Mouse (Mus musculus): ENCODE data around the gene Lbhd2. TPM values are rescaled to one million over a fixed set of nuclear protein-coding genes. Genes with fewer than 3 reads are reported as not detected.

Gene Lbhd2
- total and polyA plus RNA-seq, 3 experiments: not detected

GRCm38 (mm10) chr12:111377376-111377973, 29.1 kb upstream of the Lbhd2 start, which contains the start of gene Cdc42bpb:
Cdc42bpb (minus strand) TSS chr12:111377718.
- H3K79me2 ChIP-seq (replicated peaks; ENCODE audit: control insufficient read depth, insufficient read depth, low read length): no peaks in the 10 kb centered on the region; the same call in none of the 2 replicates
- WGBS: under 1% methylated on average over 86 of the region's 94 CpGs
- intact Hi-C loops (cut with DNase I): loop anchor here (2.0 kb wide), 1 partner anchor 45 kb away; no protein-coding TSS in a partner anchor

GRCm38 (mm10) chr12:111377986-111378490, 28.6 kb upstream of the Lbhd2 start:
- no peak for DNase-seq
- peak overlapping the region; percentile 74 for H3K9ac ChIP-seq (ENCODE audit: low read depth, low read length)
- intact Hi-C loops (cut with DNase I): loop anchor here (2.0 kb wide), 1 partner anchor 45 kb away; no protein-coding TSS in a partner anchor
- H3K4me1 ChIP-seq (ENCODE audit: control insufficient read depth, insufficient read depth, low read length): peaks cover 11% of the 10 kb centered on the region
- no peak for TF ChIP-seq CTCF (IDR thresholded peaks at IDR 0.05)
- TF ChIP-seq EP300 (IDR thresholded peaks at IDR 0.05; ENCODE audit: insufficient read depth, low read depth, low read length): no peak
- TF ChIP-seq POLR2A (IDR thresholded peaks at IDR 0.05; ENCODE audit: insufficient read depth, low read depth, low read length): no peak
- no peaks in the 10 kb centered on the region; the same call in none of the 2 replicates for H3K79me2 ChIP-seq (replicated peaks; ENCODE audit: control insufficient read depth, insufficient read depth, low read length)
- no peaks in the 10 kb centered on the region for H3K27me3 ChIP-seq (ENCODE audit: control insufficient read depth, insufficient read depth, low read length)
- H3K4me3 ChIP-seq: peak overlapping the region; percentile 88
- no peaks in the 10 kb centered on the region; the same call in 1 of the 2 replicates for H3K36me3 ChIP-seq (ENCODE audit: control insufficient read depth, insufficient read depth, low read length)
- WGBS: under 1% methylated on average over 32 of the region's 32 CpGs
- peak overlapping the region; percentile 99 for H3K27ac ChIP-seq

More at GRCm38 (mm10) chr12:111377376-111377973, 29.1 kb upstream of the Lbhd2 start, which contains the start of gene Cdc42bpb:
- DNase-seq: peak; percentile 98
- peak within 1 kb of the TSS; percentile 99 for H3K27ac ChIP-seq
- H3K27me3 ChIP-seq (ENCODE audit: control insufficient read depth, insufficient read depth, low read length): no peaks in the 10 kb centered on the region
- H3K9ac ChIP-seq (ENCODE audit: low read depth, low read length): peak within 1 kb of the TSS; percentile 93
- TF ChIP-seq EP300 (IDR thresholded peaks at IDR 0.05; ENCODE audit: insufficient read depth, low read depth, low read length) (peak; percentile 78), CTCF (IDR thresholded peaks at IDR 0.05) (no peak), POLR2A (IDR thresholded peaks at IDR 0.05; ENCODE audit: insufficient read depth, low read depth, low read length) (peak; percentile 96)
- H3K4me1 ChIP-seq (ENCODE audit: control insufficient read depth, insufficient read depth, low read length): peaks cover 12% of the 10 kb centered on the region
- H3K36me3 ChIP-seq (ENCODE audit: control insufficient read depth, insufficient read depth, low read length): no peaks in the 10 kb centered on the region; the same call in 1 of the 2 replicates
- H3K4me3 ChIP-seq: peak within 1 kb of the TSS; percentile 88

- Histone ChIP-seq H3K4me3 (peak overlapping the region; percentile 88; the same call in 1 of the 2 replicates), H3K4me1 (ENCODE audit: control insufficient read depth, insufficient read depth, low read length) (peaks cover 8% of the 10 kb centered on the region), H3K9ac (ENCODE audit: low read depth, low read length) (no peak overlapping the region), H3K36me3 (ENCODE audit: control insufficient read depth, insufficient read depth, low read length) (no peaks in the 10 kb centered on the region; the same call in 1 of the 2 replicates), H3K79me2 (replicated peaks; ENCODE audit: control insufficient read depth, insufficient read depth, low read length) (no peaks in the 10 kb centered on the region; the same call in 1 of the 2 replicates), H3K27me3 (ENCODE audit: control insufficient read depth, insufficient read depth, low read length) (no peaks in the 10 kb centered on the region), H3K27ac (no peak overlapping the region; the same call in 1 of the 2 replicates)
- intact Hi-C loops (cut with DNase I): no loop called here
- 75% methylated on average over 12 of the region's 12 CpGs for WGBS
- no peak for DNase-seq
- no peak for TF ChIP-seq EP300 (IDR thresholded peaks at IDR 0.05; ENCODE audit: insufficient read depth, low read depth, low read length)
- TF ChIP-seq CTCF (IDR thresholded peaks at IDR 0.05): no peak
- no peak for TF ChIP-seq POLR2A (IDR thresholded peaks at IDR 0.05; ENCODE audit: insufficient read depth, low read depth, low read length)
These were observed 27.8 kb upstream of the Lbhd2 start for GRCm38 (mm10) chr12:111378812-111379211.

GRCm38 (mm10) chr12:111385883-111386641, 20.5 kb upstream of the Lbhd2 start:
- Histone ChIP-seq H3K9ac (ENCODE audit: low read depth, low read length) (no peak overlapping the region), H3K27me3 (ENCODE audit: control insufficient read depth, insufficient read depth, low read length) (no peaks in the 10 kb centered on the region), H3K36me3 (ENCODE audit: control insufficient read depth, insufficient read depth, low read length) (no peaks in the 10 kb centered on the region), H3K79me2 (replicated peaks; ENCODE audit: control insufficient read depth, insufficient read depth, low read length) (no peaks in the 10 kb centered on the region), H3K4me1 (ENCODE audit: control insufficient read depth, insufficient read depth, low read length) (peaks cover 7% of the 10 kb centered on the region), H3K4me3 (no peak overlapping the region), H3K27ac (peak overlapping the region; percentile 40)
- no peak for DNase-seq
- no peak for TF ChIP-seq POLR2A (IDR thresholded peaks at IDR 0.05; ENCODE audit: insufficient read depth, low read depth, low read length)
- no peak for TF ChIP-seq EP300 (IDR thresholded peaks at IDR 0.05; ENCODE audit: insufficient read depth, low read depth, low read length)
- no peak for TF ChIP-seq CTCF (IDR thresholded peaks at IDR 0.05)
- intact Hi-C loops (cut with DNase I): no loop called here
- 58% methylated on average over 13 of the region's 13 CpGs for WGBS

DNA sequence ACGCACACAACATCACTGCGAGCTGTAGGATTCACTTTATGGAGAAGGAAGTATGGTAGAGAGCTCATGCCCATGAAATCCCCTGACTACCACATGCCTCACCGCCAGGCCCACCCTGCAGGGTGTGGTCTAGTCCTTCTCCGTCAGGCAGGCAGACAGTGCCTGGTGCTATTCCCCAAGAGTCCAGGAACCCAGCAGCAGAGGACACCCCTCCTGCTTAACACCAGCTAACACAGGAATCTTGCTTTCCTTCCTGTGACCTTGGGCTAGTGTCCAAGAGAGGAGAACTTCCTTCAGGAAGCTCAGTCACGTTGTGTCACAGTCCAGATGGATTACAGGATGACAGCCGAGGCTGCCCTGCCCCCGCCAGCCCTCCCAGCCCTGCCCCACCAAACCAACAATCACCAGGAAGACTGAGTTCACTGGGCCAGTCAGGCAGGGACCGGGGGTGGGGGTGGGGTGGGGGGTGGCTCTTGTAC, 19.9 kb upstream of the Lbhd2 start:
- Histone ChIP-seq H3K9ac (ENCODE audit: low read depth, low read length) (no peak overlapping the region), H3K27me3 (ENCODE audit: control insufficient read depth, insufficient read depth, low read length) (no peaks in the 10 kb centered on the region), H3K4me1 (ENCODE audit: control insufficient read depth, insufficient read depth, low read length) (peaks cover 7% of the 10 kb centered on the region), H3K4me3 (no peak overlapping the region), H3K27ac (peak overlapping the region; percentile 77), H3K36me3 (ENCODE audit: control insufficient read depth, insufficient read depth, low read length) (no peaks in the 10 kb centered on the region), H3K79me2 (replicated peaks; ENCODE audit: control insufficient read depth, insufficient read depth, low read length) (no peaks in the 10 kb centered on the region)
- TF ChIP-seq CTCF (IDR thresholded peaks at IDR 0.05) (peak; percentile 28; the same call in 1 of the 2 replicates), EP300 (IDR thresholded peaks at IDR 0.05; ENCODE audit: insufficient read depth, low read depth, low read length) (peak; percentile 95), POLR2A (IDR thresholded peaks at IDR 0.05; ENCODE audit: insufficient read depth, low read depth, low read length) (0 out of 2 replicates have a peak, but pooled peaks have one; percentile 29)
- peak; percentile 56 to 79 for DNase-seq
- WGBS: 14% methylated on average over 8 of the region's 8 CpGs
- intact Hi-C loops (cut with DNase I): no loop called here

Data from heart, adult 2 months (tissue).